Mouse (Mus musculus): Measurements from ENCODE around the gene Sipa1l3. TPM values are rescaled to one million over a fixed set of nuclear protein-coding genes. Genes with fewer than 3 reads are reported as not detected.
A peak's percentile ranks its signal among the peaks of the same experiment; 100 is the strongest.

Gene Sipa1l3
- polyA plus RNA-seq, 1 experiment from 2014 or later = 22.0 TPM

DNA sequence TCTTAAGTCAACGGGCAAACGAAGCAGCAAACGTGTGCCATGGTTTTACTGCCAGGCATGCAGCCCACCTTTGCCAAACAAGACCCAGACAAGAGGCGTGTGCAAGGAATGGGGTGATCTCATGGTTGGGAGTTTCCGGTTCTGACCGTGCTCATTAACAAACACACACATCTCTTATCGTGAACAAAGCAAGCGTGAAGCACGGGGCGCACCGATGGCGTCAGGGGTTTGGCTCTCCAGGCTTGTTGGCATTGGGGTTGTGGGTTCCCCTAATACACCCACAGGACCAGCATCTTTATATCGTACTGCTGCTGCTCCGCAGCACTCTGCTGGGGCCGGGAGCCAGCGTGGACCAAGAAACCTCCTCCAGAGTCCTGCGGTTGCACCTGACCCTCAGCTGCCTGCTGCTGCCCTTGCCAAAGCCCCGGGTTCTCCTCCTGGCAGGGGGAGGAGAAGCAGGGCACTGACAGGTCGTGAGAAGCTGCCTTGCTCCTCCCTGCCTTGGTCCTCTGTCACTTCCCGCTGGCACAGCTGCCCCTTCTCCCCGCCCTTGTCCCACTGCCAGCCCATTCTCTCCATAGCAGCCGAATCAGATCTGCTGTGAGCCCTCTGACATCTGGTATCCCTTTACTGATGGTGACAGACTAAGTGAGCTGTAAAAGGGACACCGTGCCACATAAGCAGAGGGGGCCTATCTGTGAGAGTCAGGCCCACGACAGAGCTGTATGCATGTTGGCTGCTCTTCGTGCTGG, 126.5 kb downstream of the Sipa1l3 start:
- Histone ChIP-seq H3K27me3 (ENCODE audit: control insufficient read depth, insufficient read depth, low read length) (no peaks in the 10 kb centered on the region), H3K9me3 (ENCODE audit: control insufficient read depth, low read depth, low read length) (no peaks in the 10 kb centered on the region), H3K4me3 (ENCODE audit: low read depth, low read length) (no peak overlapping the region), H3K4me2 (replicated peaks; ENCODE audit: low read depth, low read length) (no peak overlapping the region), H3K9ac (replicated peaks; ENCODE audit: low read depth, low read length) (no peak overlapping the region), H3K4me1 (ENCODE audit: control insufficient read depth, insufficient read depth, low read length) (0 out of 2 replicates have a peak, but pooled peaks cover 3% of the 10 kb centered on the region), H3K36me3 (ENCODE audit: control insufficient read depth, insufficient read depth, low read length) (peaks cover 28% of the 10 kb centered on the region), H3K27ac (ENCODE audit: low read length) (peak overlapping the region; percentile 62)
- ATAC-seq (ENCODE audit: insufficient number of reproducible peaks, insufficient read depth, low FRiP score, low read depth) = 0 out of 2 replicates have a peak, but pooled peaks have one; percentile 24
- 72% methylated on average over 25 of the region's 25 CpGs for WGBS

GRCm38 (mm10) chr7:29391112-29391760, 127.2 kb downstream of the Sipa1l3 start:
- Histone ChIP-seq H3K27me3 (ENCODE audit: control insufficient read depth, insufficient read depth, low read length) (no peaks in the 10 kb centered on the region), H3K36me3 (ENCODE audit: control insufficient read depth, insufficient read depth, low read length) (peaks cover 24% of the 10 kb centered on the region), H3K9me3 (ENCODE audit: control insufficient read depth, low read depth, low read length) (no peaks in the 10 kb centered on the region), H3K27ac (ENCODE audit: low read length) (no peak overlapping the region), H3K4me2 (replicated peaks; ENCODE audit: low read depth, low read length) (no peak overlapping the region), H3K4me3 (ENCODE audit: low read depth, low read length) (no peak overlapping the region), H3K4me1 (ENCODE audit: control insufficient read depth, insufficient read depth, low read length) (0 out of 2 replicates have a peak, but pooled peaks cover 3% of the 10 kb centered on the region), H3K9ac (replicated peaks; ENCODE audit: low read depth, low read length) (no peak overlapping the region)
- ATAC-seq (ENCODE audit: insufficient number of reproducible peaks, insufficient read depth, low FRiP score, low read depth) = no peak
- 85% methylated on average over 15 of the region's 15 CpGs for WGBS

- H3K4me2 ChIP-seq (replicated peaks; ENCODE audit: low read depth, low read length) = no peak overlapping the region
- H3K4me3 ChIP-seq (ENCODE audit: low read depth, low read length) = no peak overlapping the region
- no peak overlapping the region for H3K27ac ChIP-seq (ENCODE audit: low read length)
- no peak for ATAC-seq (ENCODE audit: insufficient number of reproducible peaks, insufficient read depth, low FRiP score, low read depth)
- no peak overlapping the region for H3K9ac ChIP-seq (replicated peaks; ENCODE audit: low read depth, low read length)
- no peaks in the 10 kb centered on the region for H3K27me3 ChIP-seq (ENCODE audit: control insufficient read depth, insufficient read depth, low read length)
- peaks cover 24% of the 10 kb centered on the region for H3K36me3 ChIP-seq (ENCODE audit: control insufficient read depth, insufficient read depth, low read length)
- H3K4me1 ChIP-seq (ENCODE audit: control insufficient read depth, insufficient read depth, low read length) = 0 out of 2 replicates have a peak, but pooled peaks cover 3% of the 10 kb centered on the region
- H3K9me3 ChIP-seq (ENCODE audit: control insufficient read depth, low read depth, low read length) = no peaks in the 10 kb centered on the region
- WGBS = 75% methylated on average over 10 of the region's 10 CpGs
Observed at GRCm38 (mm10) chr7:29390234-29390633, 128.2 kb downstream of the Sipa1l3 start.

- peak; percentile 73; the same call in 1 of the 2 replicates for ATAC-seq (ENCODE audit: insufficient number of reproducible peaks, insufficient read depth, low FRiP score, low read depth)
- Histone ChIP-seq H3K27ac (ENCODE audit: low read length) (peak overlapping the region; percentile 15; the same call in 1 of the 2 replicates), H3K4me3 (ENCODE audit: low read depth, low read length) (no peak overlapping the region)
Observed at GRCm38 (mm10) chr7:29387524-29388068, 130.8 kb downstream of the Sipa1l3 start.

GRCm38 (mm10) chr7:29386349-29386748, 132.1 kb downstream of the Sipa1l3 start:
- no peak overlapping the region for H3K9ac ChIP-seq (replicated peaks; ENCODE audit: low read depth, low read length)
- no peak overlapping the region for H3K4me2 ChIP-seq (replicated peaks; ENCODE audit: low read depth, low read length)
- H3K27me3 ChIP-seq (ENCODE audit: control insufficient read depth, insufficient read depth, low read length) = no peaks in the 10 kb centered on the region
- no peak overlapping the region for H3K27ac ChIP-seq (ENCODE audit: low read length)
- WGBS = 94% methylated on average over 13 of the region's 13 CpGs
- H3K9me3 ChIP-seq (ENCODE audit: control insufficient read depth, low read depth, low read length) = no peaks in the 10 kb centered on the region
- H3K36me3 ChIP-seq (ENCODE audit: control insufficient read depth, insufficient read depth, low read length) = peaks cover 27% of the 10 kb centered on the region
- ATAC-seq (ENCODE audit: insufficient number of reproducible peaks, insufficient read depth, low FRiP score, low read depth) = no peak
- H3K4me1 ChIP-seq (ENCODE audit: control insufficient read depth, insufficient read depth, low read length) = 0 out of 2 replicates have a peak, but pooled peaks cover 5% of the 10 kb centered on the region
- H3K4me3 ChIP-seq (ENCODE audit: low read depth, low read length) = no peak overlapping the region

More at GRCm38 (mm10) chr7:29387524-29388068, 130.8 kb downstream of the Sipa1l3 start:
- H3K4me2 ChIP-seq (replicated peaks; ENCODE audit: low read depth, low read length) = no peak overlapping the region
- H3K4me1 ChIP-seq (ENCODE audit: control insufficient read depth, insufficient read depth, low read length) = 0 out of 2 replicates have a peak, but pooled peaks cover 7% of the 10 kb centered on the region
- H3K9me3 ChIP-seq (ENCODE audit: control insufficient read depth, low read depth, low read length) = no peaks in the 10 kb centered on the region
- WGBS = 65% methylated on average over 17 of the region's 17 CpGs
- no peaks in the 10 kb centered on the region for H3K27me3 ChIP-seq (ENCODE audit: control insufficient read depth, insufficient read depth, low read length)
- H3K9ac ChIP-seq (replicated peaks; ENCODE audit: low read depth, low read length) = no peak overlapping the region
- H3K36me3 ChIP-seq (ENCODE audit: control insufficient read depth, insufficient read depth, low read length) = peaks cover 17% of the 10 kb centered on the region

- no peak overlapping the region for H3K4me2 ChIP-seq (replicated peaks; ENCODE audit: low read depth, low read length)
- 0 out of 2 replicates have a peak, but pooled peaks cover 5% of the 10 kb centered on the region for H3K4me1 ChIP-seq (ENCODE audit: control insufficient read depth, insufficient read depth, low read length)
- H3K9me3 ChIP-seq (ENCODE audit: control insufficient read depth, low read depth, low read length) = no peaks in the 10 kb centered on the region
- WGBS = 93% methylated on average over 10 of the region's 10 CpGs
- H3K4me3 ChIP-seq (ENCODE audit: low read depth, low read length) = no peak overlapping the region
- H3K36me3 ChIP-seq (ENCODE audit: control insufficient read depth, insufficient read depth, low read length) = peaks cover 32% of the 10 kb centered on the region
- no peak overlapping the region for H3K9ac ChIP-seq (replicated peaks; ENCODE audit: low read depth, low read length)
- H3K27me3 ChIP-seq (ENCODE audit: control insufficient read depth, insufficient read depth, low read length) = no peaks in the 10 kb centered on the region
- H3K27ac ChIP-seq (ENCODE audit: low read length) = no peak overlapping the region
- no peak for ATAC-seq (ENCODE audit: insufficient number of reproducible peaks, insufficient read depth, low FRiP score, low read depth)
Observed at GRCm38 (mm10) chr7:29385791-29386190, 132.7 kb downstream of the Sipa1l3 start.

- Histone ChIP-seq H3K9me3 (ENCODE audit: control insufficient read depth, low read depth, low read length) (no peaks in the 10 kb centered on the region), H3K36me3 (ENCODE audit: control insufficient read depth, insufficient read depth, low read length) (peaks cover 40% of the 10 kb centered on the region), H3K4me1 (ENCODE audit: control insufficient read depth, insufficient read depth, low read length) (0 out of 2 replicates have a peak, but pooled peaks cover 5% of the 10 kb centered on the region), H3K4me3 (ENCODE audit: low read depth, low read length) (no peak overlapping the region), H3K4me2 (replicated peaks; ENCODE audit: low read depth, low read length) (no peak overlapping the region), H3K27ac (ENCODE audit: low read length) (no peak overlapping the region), H3K9ac (replicated peaks; ENCODE audit: low read depth, low read length) (no peak overlapping the region), H3K27me3 (ENCODE audit: control insufficient read depth, insufficient read depth, low read length) (no peaks in the 10 kb centered on the region)
- 21% methylated on average over 10 of the region's 10 CpGs for WGBS
- ATAC-seq (ENCODE audit: insufficient number of reproducible peaks, insufficient read depth, low FRiP score, low read depth) = 0 out of 2 replicates have a peak, but pooled peaks have one; percentile 64
Observed at GRCm38 (mm10) chr7:29383255-29383654, 135.2 kb downstream of the Sipa1l3 start.

GRCm38 (mm10) chr7:29381466-29382040, 136.9 kb downstream of the Sipa1l3 start:
- 89% methylated on average over 7 of the region's 7 CpGs for WGBS
- no peaks in the 10 kb centered on the region for H3K9me3 ChIP-seq (ENCODE audit: control insufficient read depth, low read depth, low read length)
- no peak for ATAC-seq (ENCODE audit: insufficient number of reproducible peaks, insufficient read depth, low FRiP score, low read depth)
- H3K4me1 ChIP-seq (ENCODE audit: control insufficient read depth, insufficient read depth, low read length) = 0 out of 2 replicates have a peak, but pooled peaks cover 5% of the 10 kb centered on the region
- H3K4me3 ChIP-seq (ENCODE audit: low read depth, low read length) = no peak overlapping the region
- H3K27ac ChIP-seq (ENCODE audit: low read length) = no peak overlapping the region
- no peak overlapping the region for H3K9ac ChIP-seq (replicated peaks; ENCODE audit: low read depth, low read length)
- H3K4me2 ChIP-seq (replicated peaks; ENCODE audit: low read depth, low read length) = no peak overlapping the region
- peaks cover 39% of the 10 kb centered on the region for H3K36me3 ChIP-seq (ENCODE audit: control insufficient read depth, insufficient read depth, low read length)
- no peaks in the 10 kb centered on the region for H3K27me3 ChIP-seq (ENCODE audit: control insufficient read depth, insufficient read depth, low read length)

All from stomach, embryonic 14.5 days (tissue).